Mouse (Mus musculus) embryonic fibroblast, embryonic 13.5 days (primary cell): ENCODE measurements around the gene Ncbp2.

Source experiments
- CTCF ChIP-seq: IDR thresholded peaks from 2 replicates; pipeline ENCODE4 v1.5.1; 2011; ENCODE audit warnings: mild to moderate bottlenecking, control low read depth, low read length, moderate library complexity, borderline replicate concordance; ENCODE audit not compliant: insufficient read depth
- POLR2A ChIP-seq: IDR thresholded peaks from 2 replicates; pipeline ENCODE4 v1.6.1; 2011; ENCODE audit warnings: low read depth, mild to moderate bottlenecking, control low read depth, low read length, moderate library complexity

DNA sequence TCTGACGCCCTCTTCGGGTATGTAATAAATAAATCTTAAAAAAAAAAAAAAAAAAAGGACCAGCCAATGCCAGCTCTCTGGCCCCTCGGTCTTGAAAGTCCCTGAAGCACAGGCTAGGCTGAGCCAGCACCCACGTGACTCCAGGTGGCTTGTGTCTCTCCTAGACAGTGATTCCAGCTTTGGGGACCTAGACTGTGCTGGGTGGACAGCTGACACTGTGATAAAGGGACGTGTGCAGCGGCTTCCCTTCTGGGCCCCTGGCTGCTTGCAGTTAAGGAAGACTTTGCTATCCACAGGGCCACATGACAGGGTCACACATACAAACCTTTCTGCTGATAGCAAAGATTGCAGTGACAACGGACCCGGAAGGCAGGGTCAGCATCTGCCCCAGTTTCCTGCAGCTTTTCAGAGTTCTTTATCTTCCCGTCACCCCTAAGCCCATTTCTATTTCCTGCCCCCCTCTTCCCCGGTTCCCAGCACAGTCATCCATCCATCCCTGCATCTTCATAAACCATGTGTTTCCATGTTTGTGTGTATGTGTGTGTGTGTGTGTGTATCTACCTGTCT, 37.9 kb upstream of the Ncbp2 start:
- TF ChIP-seq CTCF: no peak
- TF ChIP-seq POLR2A: no peak
